Mouse (Mus musculus): ENCODE results near the gene Chst8.

The Chst8 gene

GRCm38 (mm10) chr7:34630211-34631085, 182.1 kb downstream of the Chst8 start:
- peak in 1 of 2 experiments; percentile 63 for DNase-seq (ENCODE audit: low spot score in 2 of 2)

GRCm38 (mm10) chr7:34629702-34630210, 182.8 kb downstream of the Chst8 start:
- no peak for DNase-seq (ENCODE audit: low spot score in 2 of 2)

Measured in spleen, postnatal 10 days (tissue).